Mouse (Mus musculus) lung, postnatal 36 days (tissue): ENCODE data around the gene Ptprn2.

ENCODE experiments used
- DNase-seq: peaks from one replicate; pipeline ENCODE4 v3.0.0; 2022; ENCODE audit warnings: mixed read lengths

Ptprn2 gene

DNA sequence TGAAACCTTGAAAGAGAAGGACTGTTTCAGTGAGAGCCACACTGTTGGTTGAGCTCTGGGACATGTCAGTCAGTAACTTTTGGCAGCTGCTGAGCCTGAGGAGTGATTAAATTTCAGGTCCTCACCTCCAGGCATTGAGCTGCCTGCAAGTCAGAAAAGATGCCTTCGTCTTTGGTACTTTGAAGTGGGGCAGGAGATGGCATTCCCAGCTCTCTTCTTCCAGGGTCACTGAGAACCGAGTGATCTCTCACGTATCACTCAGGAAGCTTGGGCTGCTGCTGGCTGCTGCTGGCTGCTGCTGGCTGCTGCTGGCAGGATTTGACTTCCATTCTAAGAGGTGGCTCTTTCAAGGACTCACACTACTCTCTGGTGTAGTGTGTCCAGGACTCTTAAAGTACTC is 688.7 kb downstream of the Ptprn2 start:
- DNase-seq, result no peak

DNA sequence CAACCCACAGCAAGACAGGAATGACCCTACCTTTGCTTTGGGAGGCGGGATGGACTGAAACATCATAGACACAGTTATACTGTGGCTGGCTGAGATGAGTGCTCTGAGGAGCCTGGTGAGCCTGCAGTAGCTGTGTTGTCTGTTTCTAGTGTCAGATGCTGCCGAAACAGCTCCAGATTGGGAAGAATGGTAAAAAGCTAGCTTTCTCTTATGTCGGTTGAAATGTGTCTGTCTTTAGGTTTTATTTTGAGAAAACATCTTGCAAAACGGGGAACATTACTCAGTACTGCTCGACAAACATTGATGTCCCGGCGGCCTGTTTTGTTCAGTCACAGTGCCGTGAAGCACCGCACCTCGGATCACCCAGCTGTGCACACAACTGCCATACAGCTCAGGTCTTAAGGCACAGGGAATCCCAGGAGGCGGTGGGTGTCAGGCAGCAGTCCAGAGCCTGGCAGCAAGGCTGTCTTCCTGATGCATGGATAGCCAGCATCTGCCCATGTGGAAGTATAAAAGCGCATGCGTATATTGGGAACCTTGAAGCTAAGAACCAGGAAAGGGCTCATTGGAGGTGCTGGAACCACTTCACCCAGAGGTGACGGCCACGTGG is 689.7 kb downstream of the Ptprn2 start:
- no peak for DNase-seq

DNA sequence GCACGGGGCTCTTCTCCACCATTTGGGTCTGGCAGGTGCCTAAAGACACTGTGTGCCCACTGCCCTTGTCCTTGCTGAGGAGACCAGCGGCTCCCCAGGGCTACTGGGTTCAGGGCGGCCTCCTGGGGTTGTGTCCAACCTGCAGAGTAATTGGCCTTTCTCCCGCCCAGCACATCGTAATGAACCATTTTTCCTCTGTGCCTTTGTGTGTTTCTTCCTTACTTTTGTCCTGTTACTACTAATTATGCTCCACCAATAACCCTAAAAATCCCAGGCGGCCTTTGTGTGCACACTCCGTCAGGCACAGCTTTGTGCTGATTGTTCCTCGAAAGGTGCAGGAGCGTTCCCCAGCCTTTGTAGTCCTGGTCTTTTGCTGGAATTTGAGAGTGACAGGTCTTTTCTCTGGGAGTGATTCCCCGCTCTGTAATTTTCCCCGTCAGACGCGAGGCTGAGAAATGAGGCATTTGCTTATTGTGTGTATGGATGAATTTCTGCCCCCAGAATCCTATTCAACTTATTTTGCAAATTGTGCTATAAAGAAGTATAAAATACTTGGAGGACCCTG is 690.8 kb downstream of the Ptprn2 start:
- DNase-seq, result no peak

DNA sequence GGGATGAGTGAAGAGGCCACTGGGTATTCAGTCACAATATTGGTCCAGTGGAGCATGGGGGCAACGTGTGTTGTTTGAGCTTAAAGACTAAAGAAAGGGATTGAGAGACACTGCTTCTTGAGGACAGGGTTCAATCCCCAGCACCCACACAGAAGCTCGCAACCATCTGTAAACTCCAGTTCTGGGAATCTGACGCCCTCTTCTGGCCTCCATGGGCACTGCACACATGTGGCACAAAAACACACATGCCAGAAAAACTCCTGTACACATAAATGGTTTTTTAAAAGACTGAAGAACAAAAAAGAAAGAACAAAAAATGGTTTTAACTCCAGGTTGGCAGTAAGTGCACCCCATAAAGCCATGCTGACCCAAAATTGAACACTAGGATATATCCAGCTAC is 701.6 kb downstream of the Ptprn2 start:
- DNase-seq, result no peak

DNA sequence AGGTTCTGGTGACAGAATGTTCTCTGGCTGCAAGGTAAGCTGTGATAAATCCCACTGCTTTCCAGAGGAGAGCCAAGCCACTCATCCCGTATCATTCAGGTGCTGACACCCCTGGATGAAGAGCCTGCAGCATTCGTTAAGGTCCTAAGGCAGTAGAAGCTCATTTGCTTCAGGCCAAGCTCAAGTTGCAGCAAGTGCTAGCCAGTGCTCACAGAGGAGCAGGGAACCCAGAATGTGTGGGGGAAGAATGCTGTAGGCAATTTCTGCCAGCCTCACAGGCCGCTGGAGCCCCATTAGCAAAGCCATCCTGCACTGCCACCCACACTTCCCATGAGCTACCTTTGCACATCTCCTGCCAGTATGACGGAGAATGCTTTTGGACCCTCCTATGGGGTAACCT is 706.5 kb downstream of the Ptprn2 start:
- no peak for DNase-seq

DNA sequence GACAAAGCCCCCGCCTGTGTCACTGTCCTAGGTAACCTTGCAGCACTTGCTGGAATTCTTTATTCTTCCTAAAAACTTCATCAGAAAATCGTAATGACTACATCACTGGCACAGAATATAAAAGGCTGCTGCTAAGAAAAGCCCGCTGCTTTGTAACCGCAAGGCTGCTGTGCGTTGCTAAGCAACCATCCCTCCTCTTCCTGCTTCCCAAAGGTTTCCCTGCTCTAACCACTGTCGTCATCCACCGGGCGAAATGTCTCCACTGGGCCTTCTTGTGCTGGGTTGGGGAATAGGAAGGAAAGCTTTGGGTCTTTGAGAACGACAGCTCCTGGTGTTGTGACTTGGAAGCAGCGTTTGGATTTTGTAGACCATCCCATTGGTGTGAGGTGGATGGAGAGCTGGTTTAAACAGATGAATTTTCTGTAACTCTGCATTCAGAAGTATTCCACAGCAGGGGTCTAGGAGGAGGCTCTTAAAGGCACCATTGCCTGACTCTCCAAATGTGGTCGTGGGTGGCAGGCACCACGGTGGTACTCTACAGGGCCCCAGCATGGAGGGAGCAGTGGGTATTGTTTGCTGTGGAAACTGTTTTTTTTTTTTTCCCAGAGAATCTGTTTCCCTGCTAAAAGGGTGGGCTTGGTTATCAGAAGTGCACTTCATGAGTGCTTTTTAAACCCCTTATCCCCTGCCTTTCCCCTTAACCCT is 711.4 kb downstream of the Ptprn2 start:
- peak; percentile 14 for DNase-seq

DNA sequence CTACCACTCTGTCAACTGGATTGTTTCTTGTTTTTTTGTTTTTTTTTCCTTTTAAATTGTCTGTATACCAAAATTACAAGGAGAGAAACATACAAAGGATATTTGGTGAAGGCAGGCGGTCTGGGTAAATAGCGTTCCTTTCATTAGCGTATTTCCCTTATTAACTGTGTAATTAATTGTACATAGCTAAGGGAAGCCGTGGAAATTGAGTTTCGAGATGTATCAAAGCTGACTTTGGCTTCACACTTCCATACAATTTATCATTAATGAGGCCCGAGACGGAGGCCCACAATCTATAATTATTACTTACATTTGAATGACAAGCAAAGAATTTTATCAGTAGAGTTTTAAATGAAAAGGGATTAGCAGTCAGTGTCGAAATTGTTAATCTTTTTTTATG is 712.6 kb downstream of the Ptprn2 start:
- no peak for DNase-seq

DNA sequence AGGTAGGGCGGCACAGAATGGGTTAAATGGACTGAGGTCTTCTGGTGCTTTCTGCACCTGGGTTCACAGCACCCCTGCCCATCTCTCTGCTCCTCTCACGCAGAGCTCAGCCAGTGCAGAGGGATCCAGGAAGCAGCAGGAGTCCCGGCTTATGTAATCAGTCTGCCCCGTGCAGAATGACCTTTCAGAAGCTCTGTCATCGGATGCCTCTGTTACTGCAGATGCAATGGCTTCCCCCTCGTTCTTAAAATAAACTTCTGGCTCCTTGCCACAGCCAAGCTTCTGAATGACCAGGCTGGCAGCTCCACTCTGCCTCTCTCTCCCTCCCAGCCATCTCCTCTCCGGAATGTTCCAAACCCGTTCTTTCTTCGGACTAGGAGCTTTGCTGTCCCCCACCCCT is 714.6 kb downstream of the Ptprn2 start:
- peak; percentile 86 for DNase-seq

DNA sequence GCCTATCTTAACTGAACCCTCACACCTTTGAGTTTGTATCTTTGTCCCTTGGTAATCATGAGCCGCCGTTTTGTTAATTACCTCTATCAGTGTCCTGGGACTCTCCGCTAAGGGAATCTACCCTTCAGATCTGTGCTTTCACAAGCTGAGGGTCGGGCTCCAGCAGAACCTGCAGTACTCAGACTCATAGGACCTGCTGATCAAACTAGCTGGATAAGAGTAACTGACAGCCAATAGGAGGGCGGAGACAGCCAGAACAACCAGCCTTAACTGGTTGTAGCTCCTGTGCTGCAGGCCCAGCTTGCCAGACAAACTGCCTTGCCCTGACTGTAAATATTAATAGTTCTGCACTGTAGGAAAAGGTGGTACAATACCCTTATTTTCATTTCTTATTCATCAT is 715.1 kb downstream of the Ptprn2 start:
- peak; percentile 18 for DNase-seq

DNA sequence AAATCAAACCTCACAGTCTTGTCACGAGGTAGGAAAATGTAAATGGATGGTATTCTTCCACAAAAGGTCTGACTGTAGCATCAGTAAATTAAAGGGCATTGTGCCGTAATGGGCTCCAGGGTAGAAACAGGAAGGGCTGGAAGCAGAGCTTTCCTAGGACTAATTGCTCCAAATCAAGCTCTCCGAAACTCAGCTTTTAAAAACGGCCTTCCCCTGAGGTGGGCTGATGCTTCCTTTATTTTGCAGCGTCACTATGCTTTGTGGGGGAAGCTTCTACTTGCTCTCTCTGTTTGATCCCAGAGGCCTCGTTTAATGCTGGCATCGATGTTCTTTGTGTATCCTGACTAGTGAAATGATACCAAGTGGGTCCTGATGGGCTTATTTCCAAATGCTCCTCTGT is 718.0 kb downstream of the Ptprn2 start:
- no peak for DNase-seq

DNA sequence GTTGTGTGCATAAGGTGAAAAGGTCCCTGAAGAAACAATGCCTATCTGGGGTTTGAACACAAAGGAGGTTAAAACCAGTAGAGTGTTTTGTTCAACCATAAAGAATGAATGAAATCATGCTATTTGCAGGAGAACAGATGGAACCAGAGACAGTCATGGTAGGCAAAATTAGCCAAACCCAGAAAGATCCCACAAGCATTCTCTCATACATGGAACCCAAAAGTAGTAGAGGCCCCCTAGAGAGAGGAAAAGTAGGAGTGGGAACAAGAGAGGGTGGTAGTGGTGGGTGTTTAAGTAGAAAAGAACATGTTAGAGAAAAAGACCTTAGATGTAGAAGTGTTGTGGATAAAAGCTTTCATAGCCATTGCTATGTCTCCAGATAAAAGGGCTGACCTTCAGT is 719.4 kb downstream of the Ptprn2 start:
- no peak for DNase-seq

DNA sequence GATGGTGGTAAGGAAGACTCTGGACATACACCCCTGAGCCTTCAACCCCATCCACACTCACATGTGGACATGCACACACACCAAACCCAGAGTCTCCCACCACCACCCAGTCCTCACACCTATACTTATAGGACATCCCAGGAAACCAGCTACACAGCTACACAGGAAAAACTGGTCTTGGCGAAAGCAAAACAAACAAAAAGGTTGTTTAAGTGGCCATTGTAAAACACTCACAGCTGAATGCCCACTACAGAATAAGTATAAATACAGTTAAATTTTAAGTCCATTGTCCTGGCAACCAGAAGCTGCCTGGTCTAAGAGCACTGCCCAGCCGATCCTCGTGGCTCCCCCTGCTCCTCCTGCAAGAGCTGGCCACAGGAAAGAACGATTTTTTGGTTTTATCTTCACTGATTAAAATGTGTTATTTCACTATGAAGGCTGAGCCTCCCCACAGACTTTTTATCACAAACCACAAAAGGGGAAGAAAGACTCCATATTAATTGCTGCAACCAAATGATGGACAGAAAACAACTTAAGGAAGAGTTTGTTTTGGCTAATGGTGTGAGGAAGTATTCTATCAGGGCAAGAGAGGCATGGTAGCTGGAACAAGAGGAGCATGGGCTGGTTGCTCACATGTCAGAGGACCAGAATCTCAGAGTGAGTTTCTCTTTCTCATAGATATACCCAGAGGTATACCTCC is 722.1 kb downstream of the Ptprn2 start:
- DNase-seq, result peak; percentile 61

DNA sequence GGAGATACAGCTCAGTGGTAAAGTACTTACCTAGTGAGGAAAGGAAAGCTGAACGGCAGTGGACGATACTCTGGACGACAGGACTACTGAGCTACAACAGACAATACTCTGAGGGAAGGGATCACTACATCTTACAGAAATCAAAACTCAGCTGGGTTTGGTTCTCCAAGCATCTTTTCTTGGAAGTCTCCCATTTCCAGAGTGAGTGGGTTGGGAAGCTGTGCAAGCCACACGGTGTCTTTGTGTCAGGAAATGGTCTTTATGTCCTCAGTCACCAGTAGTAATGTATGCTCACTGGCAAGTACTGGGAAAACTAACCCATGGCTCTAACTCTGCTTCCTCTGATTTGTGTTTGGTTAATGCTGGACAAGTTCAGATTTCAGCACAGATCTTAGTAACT is 724.9 kb downstream of the Ptprn2 start:
- DNase-seq, result no peak

DNA sequence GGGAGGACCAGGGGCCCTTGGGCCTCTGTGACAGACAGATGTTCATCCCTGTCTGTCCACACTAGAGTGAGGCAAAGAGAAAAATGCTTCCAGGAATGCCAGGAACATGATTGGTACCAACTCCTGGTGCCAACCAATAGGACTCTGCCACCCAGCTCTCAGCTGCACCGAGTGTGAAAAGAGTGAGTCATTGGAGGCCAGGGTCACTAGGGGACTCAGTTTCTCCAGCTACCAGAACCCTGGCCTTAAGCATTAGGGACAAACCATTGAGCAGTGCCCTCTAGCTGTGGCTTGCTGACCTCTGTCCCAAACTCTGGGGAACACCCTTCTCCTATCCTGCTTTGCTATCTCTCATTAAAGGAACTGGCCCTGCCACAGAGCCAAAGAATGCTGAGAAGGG is 728.0 kb downstream of the Ptprn2 start:
- no peak for DNase-seq

DNA sequence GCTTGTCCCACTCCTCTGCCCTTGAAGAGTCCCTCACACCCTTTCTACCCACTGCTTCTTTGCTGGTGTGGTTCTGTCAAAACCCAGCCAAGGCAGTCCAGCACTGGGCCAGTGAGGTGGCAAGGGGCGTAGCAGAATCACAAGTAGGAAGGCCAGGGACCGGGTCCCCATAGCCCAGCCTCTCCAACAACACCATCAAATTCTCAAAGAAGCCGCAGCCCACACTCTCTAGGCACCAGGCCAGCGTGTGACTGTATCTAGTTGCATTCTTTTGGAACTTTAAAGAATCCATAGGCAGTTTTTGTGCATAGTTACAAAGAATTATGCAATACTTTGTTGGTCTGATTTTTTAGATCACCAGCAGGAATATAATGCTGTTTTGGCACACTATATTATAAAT is 728.8 kb downstream of the Ptprn2 start:
- DNase-seq, result no peak

DNA sequence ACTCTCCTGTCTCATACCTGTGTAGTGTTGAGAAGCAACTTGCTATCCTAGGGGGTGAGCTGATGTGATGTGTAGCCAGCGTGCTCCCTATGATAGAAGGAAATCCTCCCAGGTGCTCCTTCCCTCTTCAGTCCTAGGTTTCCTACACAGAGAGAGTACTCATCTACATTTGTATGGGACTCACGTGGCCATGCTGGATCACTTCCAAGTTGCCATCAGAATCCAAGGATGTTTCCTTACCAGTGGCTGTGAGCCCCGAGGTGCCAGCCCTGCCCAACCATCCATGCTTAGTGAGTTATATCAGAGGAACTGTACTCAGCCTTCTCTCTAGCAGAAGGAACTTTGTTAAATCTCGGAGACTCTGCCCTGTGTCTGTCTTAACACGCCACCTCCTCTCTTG is 729.4 kb downstream of the Ptprn2 start:
- no peak for DNase-seq

DNA sequence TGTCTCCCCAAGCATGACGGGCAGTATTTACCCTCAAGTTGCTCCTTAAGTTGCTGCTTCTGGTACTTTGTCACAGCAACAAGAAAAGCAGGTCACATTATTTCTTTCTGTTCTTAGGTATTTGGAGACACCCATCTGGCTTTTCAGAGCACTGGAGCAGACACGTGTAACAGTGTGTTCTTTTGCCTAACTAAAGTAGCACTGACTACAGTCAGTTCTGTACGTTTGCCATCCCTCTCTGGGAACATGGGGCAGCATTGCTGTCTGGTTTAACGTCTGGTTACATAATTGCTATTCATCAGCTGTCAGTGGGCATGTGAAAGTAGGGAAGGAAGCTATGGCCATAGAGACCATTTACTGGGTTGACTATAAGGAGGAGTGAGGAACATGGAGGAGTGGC is 736.4 kb downstream of the Ptprn2 start:
- DNase-seq, result no peak

DNA sequence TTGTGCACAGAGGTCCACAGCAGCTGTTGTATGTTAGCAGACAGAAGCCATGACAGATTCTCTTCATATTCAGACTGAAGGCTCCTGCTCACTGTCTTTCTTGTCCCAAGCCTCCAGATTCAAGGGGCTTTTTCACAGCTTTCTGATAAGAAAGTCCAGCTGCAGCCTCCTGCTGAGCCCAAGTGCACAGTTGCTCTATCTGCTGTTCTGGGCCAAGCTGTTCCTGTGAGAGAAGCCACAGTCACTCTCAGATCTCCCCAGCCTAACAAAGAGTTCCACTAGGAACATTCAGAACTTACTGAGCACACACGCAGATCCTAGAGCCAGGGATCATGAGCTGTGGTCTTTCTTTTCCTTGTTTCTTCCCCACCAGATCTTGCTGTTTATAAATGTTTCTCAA is 738.5 kb downstream of the Ptprn2 start:
- no peak for DNase-seq

DNA sequence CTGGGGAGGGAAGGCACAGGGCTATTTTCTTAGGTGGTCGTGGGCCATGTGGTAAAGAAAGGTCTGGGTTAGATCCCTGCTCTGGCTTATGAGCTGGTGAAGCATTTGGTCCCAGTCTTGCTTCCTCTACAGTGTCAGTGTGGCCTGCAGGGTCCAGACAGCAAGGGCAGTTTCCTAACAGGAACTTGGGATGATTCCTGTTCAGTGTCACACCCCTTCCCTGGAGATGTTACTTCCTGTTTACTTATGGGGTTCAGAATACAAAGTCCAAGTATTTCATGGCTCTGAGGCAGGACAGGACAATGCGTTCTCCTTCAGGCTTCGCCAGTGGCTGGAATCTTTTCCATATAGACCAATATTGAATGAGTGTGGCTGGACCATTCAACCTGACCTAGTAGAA is 741.7 kb downstream of the Ptprn2 start:
- peak; percentile 38 for DNase-seq

DNA sequence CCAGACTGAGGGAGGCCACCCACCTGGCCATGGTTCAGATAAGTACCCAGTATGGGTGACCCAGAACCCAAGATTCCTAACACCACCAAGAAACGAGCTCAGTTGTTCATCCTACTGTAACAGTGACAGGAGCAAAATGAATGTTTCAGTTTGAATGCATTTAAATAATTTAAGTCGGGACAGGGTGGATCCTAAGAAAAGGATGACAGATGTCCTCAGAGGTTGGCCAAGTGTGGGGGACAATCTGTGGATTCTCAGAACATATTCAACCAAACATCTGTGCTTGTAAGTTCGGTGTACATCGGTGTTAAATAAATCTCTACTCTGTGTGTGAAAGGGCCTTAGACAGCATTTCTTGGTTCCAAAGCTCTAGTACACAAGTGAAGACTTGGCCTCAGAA is 743.9 kb downstream of the Ptprn2 start:
- no peak for DNase-seq

DNA sequence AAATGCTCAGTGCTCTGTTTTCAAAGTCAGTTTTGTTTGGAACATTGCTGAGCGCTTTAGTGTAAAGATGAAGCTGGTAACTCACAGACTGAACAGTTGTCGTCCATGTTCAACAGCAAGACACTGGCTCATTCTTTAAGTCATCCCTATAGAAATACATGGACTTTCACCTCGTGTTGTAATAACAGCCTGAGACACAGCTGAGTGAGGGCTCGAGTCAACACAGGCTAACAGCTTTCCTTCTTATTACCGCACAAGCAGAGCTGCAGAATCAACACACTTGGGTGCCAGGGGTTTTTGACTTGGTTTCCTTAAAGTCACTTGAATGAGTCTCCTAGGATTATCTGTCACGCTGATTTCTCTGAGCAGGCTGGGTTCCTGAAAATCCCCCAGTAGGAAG is 744.8 kb downstream of the Ptprn2 start:
- no peak for DNase-seq

DNA sequence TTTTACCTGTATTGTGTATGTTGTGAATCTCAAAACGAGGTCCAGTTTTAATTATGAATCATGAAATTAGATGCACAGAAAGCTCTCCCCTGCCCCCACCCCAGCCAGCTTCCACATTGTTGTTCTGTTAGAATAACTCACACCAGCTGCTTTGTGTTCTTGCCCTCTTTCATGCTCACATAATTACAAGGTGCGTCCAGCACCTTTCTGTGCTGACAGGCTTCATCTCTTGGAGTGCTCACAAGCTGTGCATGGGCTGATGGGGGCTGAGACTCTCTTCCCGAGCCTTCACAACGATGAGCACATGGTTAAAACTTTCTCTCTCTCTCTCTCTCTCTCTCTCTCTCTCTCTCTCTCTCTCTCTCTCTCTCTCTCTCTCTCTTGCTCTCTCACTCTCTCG is 746.3 kb downstream of the Ptprn2 start:
- DNase-seq, result no peak

DNA sequence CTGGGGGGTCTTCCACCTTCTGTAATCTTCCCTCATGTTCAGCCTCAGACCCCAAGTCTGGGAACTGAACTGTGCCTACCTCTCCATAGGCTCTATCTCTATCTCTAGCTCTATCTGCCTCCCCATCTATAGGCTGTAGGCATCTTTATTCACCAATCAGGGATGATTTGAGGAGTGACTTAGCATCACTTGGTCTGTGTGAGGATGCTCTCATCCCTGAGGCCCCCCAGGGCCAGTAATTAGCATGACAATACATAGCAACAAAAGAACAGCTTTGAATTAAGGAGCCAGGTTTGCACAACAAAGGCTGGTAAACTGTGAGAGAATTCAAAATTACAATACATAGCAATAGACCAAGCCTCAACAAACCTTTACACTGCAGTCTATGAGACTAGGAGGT is 749.6 kb downstream of the Ptprn2 start:
- no peak for DNase-seq
